Mouse (Mus musculus) adrenal gland, postnatal 14 days (tissue): ENCODE data around the gene Gpr137b. TPM values are rescaled to one million over a fixed set of nuclear protein-coding genes. Genes with fewer than 3 reads are reported as not detected.
"Not testable (repeated sequence)": the region's sequence is repeated elsewhere in the genome, so short reads cannot be mapped to it uniquely, and the experiment has no call there.

Experiments used
- DNase-seq: peaks from one replicate; pipeline ENCODE4 v3.0.0; 2021; ENCODE audit warnings: mixed read lengths
- total RNA-seq: library from RNA; stranded (reverse); gene quantifications from 2 replicates; pipeline ENCODE4 v1.2.3, GENCODE M21; 2021

The Gpr137b gene
- total RNA-seq, 1 experiment from 2014 or later: 19.7 TPM

- DNase-seq: not testable (repeated sequence)
These were observed 27.4 kb downstream of the Gpr137b start for GRCm38 (mm10) chr13:13366371-13366770.

- not testable (repeated sequence) for DNase-seq
These were observed 30.3 kb downstream of the Gpr137b start for GRCm38 (mm10) chr13:13363536-13363935.

- not testable (repeated sequence) for DNase-seq
These were observed 31.6 kb downstream of the Gpr137b start for GRCm38 (mm10) chr13:13362261-13362660.

- DNase-seq: peak; percentile 48
These were observed 33.8 kb downstream of the Gpr137b start for GRCm38 (mm10) chr13:13360045-13360444.

GRCm38 (mm10) chr13:13358602-13359001 is 35.2 kb downstream of the Gpr137b start:
- not testable (repeated sequence) for DNase-seq

- not testable (repeated sequence) for DNase-seq
These were observed 35.7 kb downstream of the Gpr137b start for GRCm38 (mm10) chr13:13358097-13358496.

GRCm38 (mm10) chr13:13352113-13352512 is 41.7 kb downstream of the Gpr137b start:
- DNase-seq: not testable (repeated sequence)

- not testable (repeated sequence) for DNase-seq
These were observed 43.1 kb downstream of the Gpr137b start for GRCm38 (mm10) chr13:13350681-13351080.

- peak; percentile 92 for DNase-seq
These were observed 44.5 kb downstream of the Gpr137b start for GRCm38 (mm10) chr13:13349288-13349687.

GRCm38 (mm10) chr13:13347634-13348412 is 46.0 kb downstream of the Gpr137b start:
- DNase-seq: not testable (repeated sequence)

GRCm38 (mm10) chr13:13337361-13337760 is 56.5 kb downstream of the Gpr137b start:
- not testable (repeated sequence) for DNase-seq

- peak; percentile 71 for DNase-seq
These were observed 64.9 kb downstream of the Gpr137b start for GRCm38 (mm10) chr13:13328876-13329275.

Other genes with a start within 250 kb of the Gpr137b start
- not detected in 2 replicates for gene Prl2c5, start 211.3 kb downstream of the Gpr137b start, total RNA-seq
- 146 and 157 TPM in 2 replicates for gene Nid1, start 43.5 kb upstream of the Gpr137b start, total RNA-seq
- 25.2 and 29.1 TPM in 2 replicates for gene Lyst, start 196.4 kb upstream of the Gpr137b start, total RNA-seq